Mouse (Mus musculus): ENCODE results near the gene Xbp1.

- TF ChIP-seq CTCF (IDR thresholded peaks at IDR 0.05; ENCODE audit: borderline replicate concordance, extremely low read depth, insufficient read depth, insufficient read length) (no peak), POLR2A (IDR thresholded peaks at IDR 0.05; ENCODE audit: borderline replicate concordance, extremely low read depth, insufficient read depth, insufficient read length, poor library complexity, severe bottlenecking) (no peak)
Measured at GRCm38 (mm10) chr11:5499961-5500644, 20.4 kb upstream of the Xbp1 start.
